Mouse (Mus musculus) MEL (cell line): ENCODE data around the gene Clec3b. TPM values are rescaled to one million over a fixed set of nuclear protein-coding genes. Genes with fewer than 3 reads are reported as not detected.

Source experiments
- DNase-seq: peaks from one replicate; pipeline ENCODE4 v3.0.0; 2011; ENCODE audit warnings: low read depth, low spot score
- H3K27ac ChIP-seq: 2 replicates; pipeline ENCODE4 v1.5.1; 2012; ENCODE audit warnings: low read depth, mild to moderate bottlenecking, control low read depth, low read length, moderate library complexity; ENCODE audit not compliant: control insufficient read depth
- H3K27me3 ChIP-seq, 2 experiments: fragments of 150-350 bp in 1 of 2; sonication (generic) in 1 of 2; 2 replicates each; pipeline ENCODE4 v1.6.1; 2012; ENCODE audit warnings: low read length in 2 of 2, mild to moderate bottlenecking in 2 of 2, improper control_type of control experiment in 1 of 2, moderate library complexity in 1 of 2; ENCODE audit not compliant: insufficient read depth in 2 of 2, control insufficient read depth in 1 of 2
- H3K36me3 ChIP-seq, 2 experiments: 2 replicates each; pipeline ENCODE4 v1.6.1; 2012 to 2014; ENCODE audit warnings: low read length in 2 of 2, improper control_type of control experiment in 1 of 2, inconsistent platforms in 1 of 2, mild to moderate bottlenecking in 1 of 2; ENCODE audit not compliant: insufficient read depth in 2 of 2, control insufficient read depth in 1 of 2
- H3K4me1 ChIP-seq, 2 experiments: fragments of 150-350 bp in 1 of 2; sonication (generic) in 1 of 2; 2 replicates each; pipeline ENCODE4 v1.6.1; 2012; ENCODE audit warnings: low read length in 2 of 2, improper control_type of control experiment in 1 of 2, mild to moderate bottlenecking in 1 of 2; ENCODE audit not compliant: insufficient read depth in 2 of 2, control insufficient read depth in 1 of 2
- H3K4me3 ChIP-seq, 2 experiments: fragments of 150-350 bp in 1 of 2; sonication (generic) in 1 of 2; 2 replicates each; pipeline ENCODE4 v1.5.1; 2012; ENCODE audit warnings: low read depth in 2 of 2, low read length in 2 of 2, mild to moderate bottlenecking in 2 of 2, moderate library complexity in 2 of 2, control low read depth in 1 of 2, improper control_type of control experiment in 1 of 2; ENCODE audit not compliant: control insufficient read depth in 1 of 2, insufficient read depth in 1 of 2
- H3K79me2 ChIP-seq: 2 replicates; pipeline ENCODE4 v1.6.1; 2012; ENCODE audit warnings: mild to moderate bottlenecking, low read length, moderate library complexity; ENCODE audit not compliant: control insufficient read depth, poor library complexity, insufficient read depth
- H3K9ac ChIP-seq: 2 replicates; pipeline ENCODE4 v1.6.1; 2012; ENCODE audit warnings: low read depth, mild to moderate bottlenecking, control low read depth, low read length, moderate library complexity; ENCODE audit not compliant: control insufficient read depth, poor library complexity, severe bottlenecking
- H3K9me3 ChIP-seq: fragments of 150-350 bp; sonication (generic); replicated peaks from 2 replicates; pipeline ENCODE4 v1.6.1; 2012; ENCODE audit warnings: mild to moderate bottlenecking, low read length, improper control_type of control experiment, moderate library complexity; ENCODE audit not compliant: insufficient read depth
- EP300 ChIP-seq, 2 experiments: IDR thresholded peaks; 2 replicates each; pipeline ENCODE4 v1.6.1; 2011; ENCODE audit warnings: improper control_type of control experiment in 2 of 2, low read length in 2 of 2, low read depth in 1 of 2, mild to moderate bottlenecking in 1 of 2
- ETS1 ChIP-seq: IDR thresholded peaks from 2 replicates; pipeline ENCODE4 v1.6.1; 2012; ENCODE audit warnings: low read depth, mild to moderate bottlenecking, inconsistent platforms, low read length, improper control_type of control experiment, moderate library complexity
- GATA1 ChIP-seq: IDR thresholded peaks from 2 replicates; pipeline ENCODE4 v1.6.1; 2011; ENCODE audit warnings: low read depth, low read length, improper control_type of control experiment
- JUND ChIP-seq: IDR thresholded peaks from 2 replicates; pipeline ENCODE4 v1.6.1; 2011; ENCODE audit warnings: low read depth, mild to moderate bottlenecking, improper control_type of control experiment, low read length
- KAT2A ChIP-seq: conservative IDR thresholded peaks from 2 replicates; pipeline ENCODE4 v1.6.1; 2012; ENCODE audit warnings: low read depth, low read length, improper control_type of control experiment, inconsistent platforms
- MAFK ChIP-seq: IDR thresholded peaks from 2 replicates; pipeline ENCODE4 v1.6.1; 2011; ENCODE audit warnings: low read depth, mild to moderate bottlenecking, low read length, improper control_type of control experiment, borderline replicate concordance
- MAX ChIP-seq: IDR thresholded peaks from 2 replicates; pipeline ENCODE4 v1.6.1; 2011; ENCODE audit warnings: low read length, improper control_type of control experiment
- MXI1 ChIP-seq: IDR thresholded peaks from 2 replicates; pipeline ENCODE4 v1.6.1; 2011; ENCODE audit warnings: mild to moderate bottlenecking, low read depth, low read length, improper control_type of control experiment
- POLR2A ChIP-seq, 2 experiments: IDR thresholded peaks; 2 replicates each; pipeline ENCODE4 v1.6.1; 2011 to 2012; ENCODE audit warnings: low read length in 2 of 2, mild to moderate bottlenecking in 2 of 2, control low read depth in 1 of 2, improper control_type of control experiment in 1 of 2, low read depth in 1 of 2, moderate library complexity in 1 of 2; ENCODE audit not compliant: control insufficient read depth in 1 of 2, insufficient read depth in 1 of 2, poor library complexity in 1 of 2
- POLR2AphosphoS2 ChIP-seq: IDR thresholded peaks from 2 replicates; pipeline ENCODE4 v1.6.1; 2011; ENCODE audit warnings: low read length, improper control_type of control experiment
- RAD21 ChIP-seq: IDR thresholded peaks from 2 replicates; pipeline ENCODE4 v1.6.1; 2011; ENCODE audit warnings: mild to moderate bottlenecking, low read depth, low read length, improper control_type of control experiment
- SMC3 ChIP-seq: IDR thresholded peaks from 2 replicates; pipeline ENCODE4 v1.6.1; 2011; ENCODE audit warnings: low read depth, low read length, improper control_type of control experiment
- TAL1 ChIP-seq: IDR thresholded peaks from 2 replicates; pipeline ENCODE4 v1.6.1; 2012; ENCODE audit warnings: mild to moderate bottlenecking, inconsistent platforms, low read length, moderate library complexity, mixed read lengths
- TCF12 ChIP-seq: IDR thresholded peaks from 2 replicates; pipeline ENCODE4 v1.6.1; 2014; ENCODE audit warnings: low read depth, mild to moderate bottlenecking, inconsistent platforms, low read length, improper control_type of control experiment, moderate library complexity
- ZC3H11A ChIP-seq: IDR thresholded peaks from 2 replicates; pipeline ENCODE4 v1.6.1; 2012; ENCODE audit warnings: low read depth, mild to moderate bottlenecking, inconsistent platforms, low read length, improper control_type of control experiment
- ZKSCAN1 ChIP-seq: IDR thresholded peaks from 2 replicates; pipeline ENCODE4 v1.6.1; 2012; ENCODE audit warnings: low read depth, mild to moderate bottlenecking, inconsistent platforms, low read length, improper control_type of control experiment, moderate library complexity
- ZMIZ1 ChIP-seq: IDR thresholded peaks from 2 replicates; pipeline ENCODE4 v1.6.1; 2012; ENCODE audit warnings: low read depth, mild to moderate bottlenecking, inconsistent platforms, low read length, improper control_type of control experiment, moderate library complexity
- ZNF384 ChIP-seq: IDR thresholded peaks from 2 replicates; pipeline ENCODE4 v1.6.1; 2012; ENCODE audit warnings: low read depth, mild to moderate bottlenecking, inconsistent platforms, low read length, improper control_type of control experiment
- polyA plus RNA-seq, 2 experiments: library from polyadenylated mRNA; stranded (reverse) in 1 of 2; unstranded in 1 of 2; fragments of >175 nt in 1 of 2; fragments of >200 nt in 1 of 2; gene quantifications; 2 replicates each; pipeline versions ENCODE4 v1.2.1 to v1.2.4; 2012; ENCODE audit warnings: low replicate concordance in 2 of 2, low read depth in 1 of 2; ENCODE audit not compliant: insufficient read length in 2 of 2, insufficient read depth in 1 of 2, missing spikeins in 1 of 2
- total RNA-seq: library from RNA; depleted of rRNA; stranded (reverse); fragments of 300-350 nt; gene quantifications from 2 replicates; pipeline ENCODE4 v1.2.3, GENCODE M21; 2012

Gene Clec3b
- total and polyA plus RNA-seq, 3 experiments, result 0.24 TPM; not detected in 2

GRCm38 (mm10) chr9:123162985-123163694 lies 12.4 kb downstream of the Clec3b start:
- Histone ChIP-seq H3K79me2 (no peaks in the 10 kb centered on the region), H3K9ac (no peak overlapping the region), H3K4me1 (peaks cover 2 to 3% of the 10 kb centered on the region in 2 experiments; a peak in 1 of 4 replicates), H3K27me3 (peaks cover 0 to 1% of the 10 kb centered on the region in 2 experiments; a peak in 1 of 4 replicates), H3K27ac (no peak overlapping the region), H3K9me3 (no peaks in the 10 kb centered on the region), H3K4me3 (no peak overlapping the region)
- no peak for TF ChIP-seq MAFK
- no peak for TF ChIP-seq RAD21
- TF ChIP-seq, all 39 proteins: peak for 0
- DNase-seq, result peak; percentile 28
- peaks cover 0 to 3% of the 10 kb centered on the region in 2 experiments; a peak in 2 of 4 replicates for H3K36me3 ChIP-seq

GRCm38 (mm10) chr9:123165781-123166443 lies 15.2 kb downstream of the Clec3b start:
- H3K27me3 ChIP-seq, result peaks cover 0 to 1% of the 10 kb centered on the region in 2 experiments; a peak in 1 of 4 replicates
- TF ChIP-seq ZNF384, result no peak
- TF ChIP-seq MXI1, result no peak
- TF ChIP-seq TCF12, result no peak
- TF ChIP-seq ZKSCAN1, result no peak
- TF ChIP-seq JUND, result no peak
- TF ChIP-seq ZMIZ1, result no peak
- TF ChIP-seq POLR2A (IDR thresholded peaks at IDR 0.05; ENCODE audit: control insufficient read depth in 1 of 2, insufficient read depth in 1 of 2, low read depth in 1 of 2, low read length in 2 of 2, poor library complexity in 1 of 2), result no peak
- TF ChIP-seq RAD21, result no peak
- TF ChIP-seq ETS1, result no peak
- no peak for TF ChIP-seq POLR2AphosphoS2
- TF ChIP-seq SMC3, result no peak
- 0 out of 4 replicates have a peak, but pooled peaks cover 0 to 3% of the 10 kb centered on the region in 2 experiments for H3K4me1 ChIP-seq
- no peak overlapping the region for H3K27ac ChIP-seq
- DNase-seq, result no peak
- no peaks in the 10 kb centered on the region for H3K9me3 ChIP-seq
- H3K4me3 ChIP-seq, result no peak overlapping the region
- no peaks in the 10 kb centered on the region for H3K36me3 ChIP-seq
- no peaks in the 10 kb centered on the region for H3K79me2 ChIP-seq
- no peak overlapping the region for H3K9ac ChIP-seq

- H3K4me1 ChIP-seq, result peaks cover 6 to 23% of the 10 kb centered on the region in 2 experiments
- H3K27me3 ChIP-seq, result no peaks in the 10 kb centered on the region; a peak in 1 of 4 replicates
- H3K36me3 ChIP-seq, result peaks cover 0 to 15% of the 10 kb centered on the region in 2 experiments; a peak in 2 of 4 replicates
- DNase-seq, result peak; percentile 66
- no peaks in the 10 kb centered on the region for H3K79me2 ChIP-seq
- H3K27ac ChIP-seq, result no peak overlapping the region
- H3K9me3 ChIP-seq, result no peaks in the 10 kb centered on the region
- H3K9ac ChIP-seq, result no peak overlapping the region
- peak overlapping the region; percentile 10 to 46; a peak in 1 of 4 replicates for H3K4me3 ChIP-seq
- TF ChIP-seq TAL1, result peak; percentile 60
- no peak for TF ChIP-seq MAX
- no peak for TF ChIP-seq KAT2A
- peak; percentile 72 for TF ChIP-seq GATA1
- peak; percentile 37 to 73; a peak in 3 of 4 replicates for TF ChIP-seq EP300 (IDR thresholded peaks at IDR 0.05; ENCODE audit: low read depth in 1 of 2, low read length in 2 of 2)
- no peak for TF ChIP-seq ZC3H11A
- peak; percentile 21; the same call in 1 of the 2 replicates for TF ChIP-seq TCF12
Measured at GRCm38 (mm10) chr9:123173760-123174159, 23.0 kb downstream of the Clec3b start.
